Mouse (Mus musculus): ENCODE data around the gene Vmn1r4. TPM values are rescaled to one million over a fixed set of nuclear protein-coding genes. Genes with fewer than 3 reads are reported as not detected.
A peak's percentile ranks its signal among the peaks of the same experiment; 100 is the strongest.

The Vmn1r4 gene
- polyA plus RNA-seq, 1 experiment from 2014 or later, result 0.69 TPM

DNA sequence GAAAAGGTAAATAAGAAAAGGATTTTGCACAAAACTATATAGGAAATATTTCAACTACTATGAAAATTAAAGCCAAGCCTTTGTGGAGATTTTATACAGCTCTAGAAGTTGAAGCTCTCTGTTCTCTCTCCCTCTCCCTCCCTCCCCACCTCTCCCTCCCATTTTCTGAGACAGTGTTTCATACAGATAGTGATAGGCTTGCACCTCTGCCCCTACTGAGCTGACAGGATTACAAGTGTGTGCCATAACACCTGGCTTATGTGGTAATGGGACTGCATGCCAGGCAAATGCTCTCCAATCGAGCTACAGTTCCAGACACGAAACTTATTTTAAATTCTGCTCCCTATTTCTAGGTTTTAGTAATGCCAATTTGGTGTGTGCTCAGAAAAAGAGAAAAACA lies 12.9 kb upstream of the Vmn1r4 start:
- no peak overlapping the region for H3K27ac ChIP-seq (ENCODE audit: low read depth, low read length)
- H3K9ac ChIP-seq (ENCODE audit: low read depth, low read length), result no peak overlapping the region
- WGBS, result 95% methylated on average over 2 of the region's 2 CpGs
- no peaks in the 10 kb centered on the region for H3K9me3 ChIP-seq (ENCODE audit: control insufficient read depth, low read length)
- ATAC-seq, result no peak
- H3K36me3 ChIP-seq (ENCODE audit: control insufficient read depth, insufficient read depth, low read length), result no peaks in the 10 kb centered on the region
- H3K4me2 ChIP-seq (ENCODE audit: low read length), result no peak overlapping the region
- H3K4me3 ChIP-seq (ENCODE audit: low read length), result no peak overlapping the region
- no peaks in the 10 kb centered on the region for H3K27me3 ChIP-seq (replicated peaks; ENCODE audit: control insufficient read depth, insufficient read depth, low read length)
- no peaks in the 10 kb centered on the region for H3K4me1 ChIP-seq (ENCODE audit: control insufficient read depth, insufficient read depth, low read depth, low read length)

DNA sequence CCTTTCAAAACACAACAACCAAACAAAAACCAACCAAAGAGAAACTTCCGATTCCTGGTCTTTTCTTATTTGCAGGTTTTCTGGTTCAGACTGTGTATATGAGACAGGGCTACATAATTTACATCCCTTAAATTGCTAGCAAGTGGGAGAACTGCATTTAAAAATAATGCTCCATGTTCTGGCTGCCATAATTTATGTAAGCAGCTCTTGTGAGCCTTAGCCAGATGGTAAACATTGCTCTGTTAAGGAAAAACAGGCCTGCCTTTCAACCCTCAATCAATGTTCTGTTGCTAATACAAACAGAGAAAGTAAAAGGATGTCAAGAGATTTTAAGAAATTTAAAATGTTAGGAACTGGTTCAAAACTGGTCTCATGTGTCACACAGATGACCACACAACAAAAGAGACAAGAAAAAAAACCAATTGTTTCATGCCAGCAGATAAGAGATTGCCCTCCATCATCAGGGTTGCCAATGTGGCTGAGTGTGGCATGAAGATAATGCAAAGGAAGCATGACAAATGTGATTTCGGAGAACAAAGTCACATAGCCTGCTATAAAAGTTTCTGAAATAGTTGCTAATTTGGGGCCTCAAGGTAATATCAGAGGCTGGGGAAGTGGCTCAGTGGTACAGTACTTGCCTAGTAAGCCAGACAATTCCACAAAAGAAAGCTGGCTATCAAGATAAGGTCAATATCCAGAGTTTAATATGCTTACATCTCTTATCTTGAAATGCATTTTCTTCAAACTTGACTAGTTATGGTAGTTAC lies 10.5 kb upstream of the Vmn1r4 start:
- ATAC-seq, result no peak
- no peak overlapping the region for H3K27ac ChIP-seq (ENCODE audit: low read depth, low read length)
- no peak overlapping the region for H3K4me3 ChIP-seq (ENCODE audit: low read length)
- no peaks in the 10 kb centered on the region for H3K27me3 ChIP-seq (replicated peaks; ENCODE audit: control insufficient read depth, insufficient read depth, low read length)
- H3K4me2 ChIP-seq (ENCODE audit: low read length), result no peak overlapping the region
- H3K4me1 ChIP-seq (ENCODE audit: control insufficient read depth, insufficient read depth, low read depth, low read length), result no peaks in the 10 kb centered on the region
- H3K9ac ChIP-seq (ENCODE audit: low read depth, low read length), result no peak overlapping the region
- H3K36me3 ChIP-seq (ENCODE audit: control insufficient read depth, insufficient read depth, low read length), result no peaks in the 10 kb centered on the region
- no peaks in the 10 kb centered on the region for H3K9me3 ChIP-seq (ENCODE audit: control insufficient read depth, low read length)
- 83% methylated on average over 2 of the region's 2 CpGs for WGBS

DNA sequence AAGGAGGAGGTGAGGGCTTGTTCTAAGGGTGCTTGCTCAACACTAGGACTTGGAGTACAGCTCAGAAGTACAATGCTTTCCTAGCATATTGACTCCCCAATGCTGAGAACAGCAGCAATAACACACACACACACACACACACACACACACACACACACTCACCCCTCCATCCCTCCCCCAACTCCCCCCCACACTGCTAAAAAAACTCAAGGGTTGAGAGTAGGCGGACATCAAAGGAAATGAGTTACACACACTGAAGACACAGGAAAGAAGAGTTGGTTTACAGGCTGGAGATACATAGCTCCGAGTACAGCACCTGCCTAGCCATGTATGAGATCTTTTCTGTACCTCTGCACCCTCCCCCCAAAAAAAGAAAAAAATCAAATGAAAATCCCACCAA lies 7.5 kb upstream of the Vmn1r4 start:
- H3K9ac ChIP-seq (ENCODE audit: low read depth, low read length), result no peak overlapping the region
- ATAC-seq, result 0 out of 2 replicates have a peak, but pooled peaks have one; percentile 32
- H3K4me2 ChIP-seq (ENCODE audit: low read length), result no peak overlapping the region
- no peaks in the 10 kb centered on the region for H3K4me1 ChIP-seq (ENCODE audit: control insufficient read depth, insufficient read depth, low read depth, low read length)
- H3K36me3 ChIP-seq (ENCODE audit: control insufficient read depth, insufficient read depth, low read length), result no peaks in the 10 kb centered on the region
- H3K4me3 ChIP-seq (ENCODE audit: low read length), result no peak overlapping the region
- no peak overlapping the region for H3K27ac ChIP-seq (ENCODE audit: low read depth, low read length)
- no peaks in the 10 kb centered on the region for H3K27me3 ChIP-seq (replicated peaks; ENCODE audit: control insufficient read depth, insufficient read depth, low read length)
- H3K9me3 ChIP-seq (ENCODE audit: control insufficient read depth, low read length), result no peaks in the 10 kb centered on the region
- WGBS, result 83% methylated on average over 2 of the region's 2 CpGs

DNA sequence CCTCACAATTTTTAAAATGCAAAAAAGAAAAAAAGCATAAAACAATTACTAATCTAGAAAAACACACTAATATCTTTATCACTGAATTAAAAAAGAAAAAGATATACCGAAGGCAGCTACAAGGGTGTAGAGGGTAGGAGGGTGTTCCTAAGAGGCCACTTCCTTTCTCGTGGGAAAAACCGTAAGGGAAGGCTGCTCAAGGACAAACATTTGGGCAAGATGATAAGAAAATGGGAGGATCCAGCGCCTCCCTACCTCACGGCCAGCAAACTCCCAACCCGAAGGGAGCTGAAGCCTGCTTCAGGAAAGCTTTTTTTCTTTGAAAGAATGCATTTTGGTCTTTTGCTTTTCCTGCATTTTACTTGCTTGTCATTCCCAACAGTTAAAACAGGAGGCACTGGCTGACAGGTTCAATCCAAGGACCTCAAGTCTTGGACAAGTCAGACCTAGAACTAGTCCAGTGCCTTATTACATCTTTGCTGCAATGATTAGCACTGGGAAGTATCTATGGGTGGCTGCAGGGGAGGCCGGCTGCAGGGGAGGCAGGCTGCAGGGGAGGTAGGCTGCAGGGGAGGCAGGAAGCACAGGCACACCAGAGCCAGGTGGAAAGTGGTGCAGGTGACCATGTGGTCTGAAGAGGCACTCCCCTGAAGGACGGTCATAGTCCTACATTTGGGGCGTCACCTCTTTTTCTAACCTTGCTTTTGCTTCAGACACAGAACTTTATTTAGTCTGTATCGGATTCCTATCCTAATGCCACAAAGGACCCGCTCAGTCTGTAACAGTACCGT lies 6.0 kb upstream of the Vmn1r4 start:
- ATAC-seq, result no peak
- Histone ChIP-seq H3K27ac (ENCODE audit: low read depth, low read length) (no peak overlapping the region), H3K27me3 (replicated peaks; ENCODE audit: control insufficient read depth, insufficient read depth, low read length) (no peaks in the 10 kb centered on the region), H3K36me3 (ENCODE audit: control insufficient read depth, insufficient read depth, low read length) (no peaks in the 10 kb centered on the region), H3K4me1 (ENCODE audit: control insufficient read depth, insufficient read depth, low read depth, low read length) (no peaks in the 10 kb centered on the region; the same call in 1 of the 2 replicates), H3K9me3 (ENCODE audit: control insufficient read depth, low read length) (no peaks in the 10 kb centered on the region), H3K9ac (ENCODE audit: low read depth, low read length) (no peak overlapping the region), H3K4me2 (ENCODE audit: low read length) (no peak overlapping the region), H3K4me3 (ENCODE audit: low read length) (no peak overlapping the region)
- 84% methylated on average over 12 of the region's 12 CpGs for WGBS

DNA sequence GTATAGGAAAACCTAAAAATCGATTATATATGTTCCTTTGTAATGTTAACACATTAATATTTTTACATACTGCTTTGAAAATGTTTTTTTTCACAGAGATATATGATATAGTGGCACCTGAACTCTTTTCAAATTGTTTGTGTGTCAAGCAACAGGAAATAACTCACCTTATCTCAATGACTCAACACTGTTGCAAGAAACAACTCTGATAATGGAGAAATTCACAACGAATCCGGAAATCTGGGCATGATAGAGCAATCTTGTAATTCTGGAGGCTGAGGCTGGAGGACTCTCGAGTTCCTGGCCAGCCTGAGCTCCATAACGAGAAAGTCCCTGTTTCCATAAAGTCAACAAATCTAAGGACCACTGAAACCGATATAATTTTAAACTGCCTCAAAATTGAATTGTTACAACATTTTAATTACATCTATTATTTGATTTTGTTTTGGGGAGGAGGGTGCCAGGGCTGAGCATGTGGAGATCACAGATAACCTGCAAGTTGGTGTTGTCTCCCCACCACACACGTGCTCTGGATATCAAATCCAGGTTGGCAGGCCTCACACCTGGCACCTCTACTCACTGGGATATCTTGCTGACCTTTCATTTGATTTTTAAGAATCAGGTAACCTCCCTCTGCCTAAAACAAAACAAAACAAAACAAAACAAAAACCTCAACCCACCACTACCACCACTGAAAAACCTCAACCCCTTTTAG lies 4.3 kb upstream of the Vmn1r4 start:
- H3K9ac ChIP-seq (ENCODE audit: low read depth, low read length), result no peak overlapping the region
- no peak for ATAC-seq
- H3K4me2 ChIP-seq (ENCODE audit: low read length), result no peak overlapping the region
- no peaks in the 10 kb centered on the region for H3K27me3 ChIP-seq (replicated peaks; ENCODE audit: control insufficient read depth, insufficient read depth, low read length)
- peaks cover under 1% of the 10 kb centered on the region; the same call in 1 of the 2 replicates for H3K4me1 ChIP-seq (ENCODE audit: control insufficient read depth, insufficient read depth, low read depth, low read length)
- H3K36me3 ChIP-seq (ENCODE audit: control insufficient read depth, insufficient read depth, low read length), result no peaks in the 10 kb centered on the region
- no peaks in the 10 kb centered on the region for H3K9me3 ChIP-seq (ENCODE audit: control insufficient read depth, low read length)
- no peak overlapping the region for H3K27ac ChIP-seq (ENCODE audit: low read depth, low read length)
- H3K4me3 ChIP-seq (ENCODE audit: low read length), result no peak overlapping the region
- 91% methylated on average over 7 of the region's 7 CpGs for WGBS

DNA sequence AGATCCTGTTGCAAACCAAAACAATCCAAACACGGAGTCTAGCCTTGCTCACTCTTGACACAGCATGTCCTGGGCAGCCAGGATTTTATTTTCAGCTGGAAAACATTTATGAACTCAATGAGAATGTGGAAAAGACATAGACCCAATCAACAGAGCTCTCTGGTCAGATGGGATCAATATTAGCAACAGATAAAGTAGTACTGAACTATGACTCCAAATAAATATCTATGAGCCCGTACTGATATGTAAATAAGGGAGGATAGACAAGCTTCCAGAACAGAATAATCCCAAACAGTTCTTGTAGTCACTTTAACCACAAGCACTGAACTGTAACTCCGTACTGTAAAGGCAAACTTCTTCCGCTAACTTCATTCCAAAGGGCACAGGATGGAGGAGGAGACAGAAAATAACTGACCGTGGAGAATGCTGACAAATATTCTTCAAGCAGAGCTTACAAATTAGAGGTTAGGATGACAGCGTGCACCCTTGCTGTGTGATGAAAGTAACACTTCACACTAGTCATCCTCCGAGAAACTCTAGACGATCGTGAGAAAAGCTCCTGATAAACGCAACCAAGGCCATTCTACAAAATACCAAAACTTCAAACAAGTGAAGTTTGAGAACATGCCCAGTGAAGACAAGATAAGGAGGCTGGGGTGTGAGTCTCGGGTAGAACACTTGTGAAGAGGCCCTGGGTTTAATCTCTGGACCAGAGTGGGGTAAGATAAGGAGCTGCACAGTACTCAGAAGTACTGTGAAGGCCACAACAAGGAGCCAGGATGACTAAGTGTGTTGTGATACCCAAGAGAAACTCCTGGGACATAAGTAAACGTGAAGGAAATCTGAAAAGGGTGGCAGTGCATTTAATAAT lies 3.4 kb upstream of the Vmn1r4 start:
- Histone ChIP-seq H3K27ac (ENCODE audit: low read depth, low read length) (no peak overlapping the region), H3K9me3 (ENCODE audit: control insufficient read depth, low read length) (no peaks in the 10 kb centered on the region), H3K4me1 (ENCODE audit: control insufficient read depth, insufficient read depth, low read depth, low read length) (peaks cover 4% of the 10 kb centered on the region), H3K27me3 (replicated peaks; ENCODE audit: control insufficient read depth, insufficient read depth, low read length) (no peaks in the 10 kb centered on the region), H3K4me2 (ENCODE audit: low read length) (no peak overlapping the region), H3K9ac (ENCODE audit: low read depth, low read length) (no peak overlapping the region), H3K4me3 (ENCODE audit: low read length) (no peak overlapping the region), H3K36me3 (ENCODE audit: control insufficient read depth, insufficient read depth, low read length) (no peaks in the 10 kb centered on the region)
- ATAC-seq, result no peak
- 83% methylated on average over 12 of the region's 12 CpGs for WGBS

DNA sequence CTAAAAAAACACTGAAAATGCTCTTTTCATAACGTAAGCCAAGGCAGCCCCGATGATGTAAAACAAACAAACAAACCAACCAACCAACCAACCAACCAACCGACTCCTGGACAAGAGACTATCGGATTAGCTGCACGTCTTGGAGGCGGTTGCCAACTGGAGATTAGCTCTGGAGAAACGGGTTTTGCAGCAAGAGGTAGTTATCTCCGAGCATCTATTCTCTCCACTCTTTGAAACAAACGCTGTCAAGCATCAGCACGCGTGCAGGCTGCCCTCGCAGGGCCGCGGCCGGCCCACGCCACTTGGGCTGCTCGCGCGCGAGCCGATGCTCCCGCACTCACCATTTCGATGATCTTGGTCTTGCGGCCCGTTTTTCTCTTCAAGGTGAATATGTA lies 487 bp upstream of the Vmn1r4 start:
- peak overlapping the region; percentile 94 for H3K27ac ChIP-seq (ENCODE audit: low read depth, low read length)
- peaks cover 4% of the 10 kb centered on the region for H3K4me1 ChIP-seq (ENCODE audit: control insufficient read depth, insufficient read depth, low read depth, low read length)
- H3K9ac ChIP-seq (ENCODE audit: low read depth, low read length), result peak overlapping the region; percentile 87
- peak overlapping the region; percentile 70 for H3K4me3 ChIP-seq (ENCODE audit: low read length)
- under 1% methylated on average over 25 of the region's 25 CpGs for WGBS
- H3K27me3 ChIP-seq (replicated peaks; ENCODE audit: control insufficient read depth, insufficient read depth, low read length), result no peaks in the 10 kb centered on the region
- H3K9me3 ChIP-seq (ENCODE audit: control insufficient read depth, low read length), result no peaks in the 10 kb centered on the region; the same call in 1 of the 2 replicates
- no peak for ATAC-seq
- H3K4me2 ChIP-seq (ENCODE audit: low read length), result peak overlapping the region; percentile 58
- H3K36me3 ChIP-seq (ENCODE audit: control insufficient read depth, insufficient read depth, low read length), result no peaks in the 10 kb centered on the region

DNA sequence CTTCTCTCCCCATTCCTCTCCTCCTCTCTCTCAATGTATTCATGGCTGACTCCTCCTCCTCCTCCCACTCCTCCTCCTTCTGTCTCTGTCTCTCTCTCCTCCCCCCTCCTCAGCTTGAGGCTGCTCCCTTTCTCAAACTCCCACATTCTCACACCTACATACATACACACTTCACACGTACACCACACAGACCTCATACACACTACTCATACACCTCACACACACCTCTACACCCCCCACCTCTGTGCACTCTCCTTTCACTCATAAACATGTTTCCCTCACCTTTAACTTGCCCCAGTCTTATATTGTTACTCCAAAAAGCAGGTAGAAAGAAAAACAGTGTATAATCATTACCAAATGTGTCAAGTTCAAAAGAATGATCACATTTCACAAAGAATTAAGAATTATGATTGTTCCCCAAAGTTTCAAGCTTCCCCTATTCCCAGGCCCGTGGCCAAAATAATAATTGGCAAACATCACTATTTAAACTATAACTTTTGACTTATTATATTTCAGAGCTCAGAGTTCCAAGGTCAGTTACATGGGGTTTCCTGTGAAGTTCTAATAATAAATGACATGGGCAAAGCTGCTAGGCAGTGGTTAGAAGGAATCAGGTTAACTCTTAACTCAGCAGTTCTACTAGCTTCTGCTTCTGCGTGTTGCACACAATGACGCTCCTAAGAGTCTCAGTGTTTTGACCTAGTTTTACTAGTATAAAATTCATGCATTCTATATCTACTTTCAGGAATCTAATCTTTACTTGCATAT lies 8.0 kb downstream of the Vmn1r4 start:
- ATAC-seq, result no peak
- 71% methylated on average over 4 of the region's 4 CpGs for WGBS
- H3K4me2 ChIP-seq (ENCODE audit: low read length), result no peak overlapping the region
- no peaks in the 10 kb centered on the region for H3K4me1 ChIP-seq (ENCODE audit: control insufficient read depth, insufficient read depth, low read depth, low read length)
- H3K4me3 ChIP-seq (ENCODE audit: low read length), result no peak overlapping the region
- no peak overlapping the region for H3K27ac ChIP-seq (ENCODE audit: low read depth, low read length)
- no peaks in the 10 kb centered on the region for H3K27me3 ChIP-seq (replicated peaks; ENCODE audit: control insufficient read depth, insufficient read depth, low read length)
- H3K36me3 ChIP-seq (ENCODE audit: control insufficient read depth, insufficient read depth, low read length), result no peaks in the 10 kb centered on the region
- no peaks in the 10 kb centered on the region; the same call in 1 of the 2 replicates for H3K9me3 ChIP-seq (ENCODE audit: control insufficient read depth, low read length)
- H3K9ac ChIP-seq (ENCODE audit: low read depth, low read length), result no peak overlapping the region
